Mouse (Mus musculus) forebrain, embryonic 14.5 days (tissue): ENCODE results near the gene Nono. TPM values are rescaled to one million over a fixed set of nuclear protein-coding genes. Genes with fewer than 3 reads are reported as not detected.
"Not testable (repeated sequence)": the region's sequence is repeated elsewhere in the genome, so short reads cannot be mapped to it uniquely, and the experiment has no call there.

Experiments used
- ATAC-seq: fragments of 200-750 bp; cut with Nextera tagmentation; 2 replicates; pipeline ENCODE4 v1.8.0; 2017; ENCODE audit warnings: mild to moderate bottlenecking, moderate library complexity
- DNase-seq: peaks from one replicate; pipeline ENCODE4 v3.0.0-alpha.2; 2015; ENCODE audit warnings: low spot score
- H3K27ac ChIP-seq: fragments of 300-500 bp; sonication (generic); 2 replicates; pipeline ENCODE4 v1.5.1; 2014; ENCODE audit warnings: low read depth, mild to moderate bottlenecking, control low read depth, low read length, moderate library complexity
- H3K27me3 ChIP-seq: fragments of 300-500 bp; sonication (generic); replicated peaks from 2 replicates; pipeline ENCODE4 v1.6.1; 2014; ENCODE audit warnings: low read length, control low read depth, mixed read lengths; ENCODE audit not compliant: control insufficient read depth, insufficient read depth
- H3K36me3 ChIP-seq: fragments of 300-500 bp; sonication (generic); 2 replicates; pipeline ENCODE4 v1.6.1; 2014; ENCODE audit warnings: low read length, control low read depth; ENCODE audit not compliant: control insufficient read depth, insufficient read depth
- H3K4me1 ChIP-seq: fragments of 300-500 bp; sonication (generic); 2 replicates; pipeline ENCODE4 v1.6.1; 2014; ENCODE audit warnings: antibody characterized with exemption, low read length, control low read depth; ENCODE audit not compliant: control insufficient read depth, insufficient read depth
- H3K4me2 ChIP-seq: fragments of 300-500 bp; sonication (generic); 2 replicates; pipeline ENCODE4 v1.6.1; 2014; ENCODE audit warnings: mild to moderate bottlenecking, control low read depth, low read length
- H3K4me3 ChIP-seq: fragments of 300-500 bp; sonication (generic); 2 replicates; pipeline ENCODE4 v1.5.1; 2014; ENCODE audit warnings: low read depth, low read length, control low read depth
- H3K9ac ChIP-seq: fragments of 300-500 bp; sonication (generic); 2 replicates; pipeline ENCODE4 v1.6.1; 2014; ENCODE audit warnings: mild to moderate bottlenecking, low read length, control low read depth, moderate library complexity
- H3K9me3 ChIP-seq: fragments of 300-500 bp; sonication (generic); replicated peaks from 2 replicates; pipeline ENCODE4 v1.6.1; 2016; ENCODE audit warnings: low read length, control low read depth, mixed read lengths; ENCODE audit not compliant: control insufficient read depth
- whole genome bisulfite sequencing: fragments of 180-500 bp; shearing (Covaris S2); extraction: QIAGEN DNeasy Blood & Tissue Kit; methylation state at CpG from one replicate; pipeline ENCODE4 v1.1.7; 2014; 5-methylcytosine and 5-hydroxymethylcytosine counted together
- polyA plus RNA-seq: library from polyadenylated mRNA; unstranded; fragments of >200 nt; fragmentation: Nextera tagmentation; extraction: Ambion mirVana; gene quantifications from 2 replicates; pipeline ENCODE4 v1.2.1, GENCODE M21; 2014

Nono gene
- polyA plus RNA-seq, 1 experiment from 2014 or later: 489 TPM

DNA sequence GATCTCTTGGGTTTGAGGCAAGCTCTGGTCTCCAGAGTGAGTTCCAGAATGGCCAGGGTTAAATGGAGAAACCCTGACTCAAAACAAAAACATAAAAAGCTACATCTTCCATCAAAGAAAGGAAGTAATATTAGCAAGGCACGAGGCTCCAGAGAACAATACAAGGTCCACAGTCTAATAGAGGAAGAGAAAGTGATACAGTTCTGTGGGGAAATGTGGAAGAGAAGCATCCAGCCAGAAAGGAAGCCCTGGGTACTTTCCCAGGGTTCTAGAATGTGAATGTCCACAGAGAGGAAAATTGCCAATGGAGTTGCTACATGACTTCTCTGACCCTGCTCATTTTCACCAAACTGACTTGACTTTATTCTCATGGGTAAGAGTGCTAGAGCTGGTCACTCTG, 22.0 kb downstream of the Nono start:
- Histone ChIP-seq H3K27me3 (no peaks in the 10 kb centered on the region), H3K4me2 (no peak overlapping the region), H3K9me3 (no peaks in the 10 kb centered on the region), H3K9ac (no peak overlapping the region), H3K4me1 (no peaks in the 10 kb centered on the region), H3K4me3 (no peak overlapping the region), H3K27ac (no peak overlapping the region), H3K36me3 (peaks cover 59% of the 10 kb centered on the region)
- 63% methylated on average over 1 of the region's 1 CpGs for WGBS
- DNase-seq: no peak
- no peak for ATAC-seq

GRCm38 (mm10) chrX:101451591-101451990, 22.5 kb downstream of the Nono start:
- ATAC-seq (no peak), DNase-seq (no peak)
- no peak overlapping the region for H3K4me3 ChIP-seq
- H3K27ac ChIP-seq: no peak overlapping the region
- no peaks in the 10 kb centered on the region for H3K4me1 ChIP-seq
- H3K27me3 ChIP-seq: no peaks in the 10 kb centered on the region
- H3K9ac ChIP-seq: no peak overlapping the region
- H3K9me3 ChIP-seq: no peaks in the 10 kb centered on the region
- peaks cover 55% of the 10 kb centered on the region for H3K36me3 ChIP-seq
- 81% methylated on average over 3 of the region's 3 CpGs for WGBS
- no peak overlapping the region for H3K4me2 ChIP-seq

- H3K27ac ChIP-seq: no peak overlapping the region
- no peaks in the 10 kb centered on the region for H3K4me1 ChIP-seq
- no peaks in the 10 kb centered on the region for H3K27me3 ChIP-seq
- DNase-seq (no peak), ATAC-seq (no peak)
- peaks cover 26% of the 10 kb centered on the region; the same call in 1 of the 2 replicates for H3K36me3 ChIP-seq
- no peak overlapping the region for H3K4me3 ChIP-seq
- H3K4me2 ChIP-seq: no peak overlapping the region
- no peaks in the 10 kb centered on the region for H3K9me3 ChIP-seq
- no peak overlapping the region for H3K9ac ChIP-seq
- WGBS: 95% methylated on average over 4 of the region's 4 CpGs
Measured at GRCm38 (mm10) chrX:101472202-101472601, 43.1 kb downstream of the Nono start.

DNA sequence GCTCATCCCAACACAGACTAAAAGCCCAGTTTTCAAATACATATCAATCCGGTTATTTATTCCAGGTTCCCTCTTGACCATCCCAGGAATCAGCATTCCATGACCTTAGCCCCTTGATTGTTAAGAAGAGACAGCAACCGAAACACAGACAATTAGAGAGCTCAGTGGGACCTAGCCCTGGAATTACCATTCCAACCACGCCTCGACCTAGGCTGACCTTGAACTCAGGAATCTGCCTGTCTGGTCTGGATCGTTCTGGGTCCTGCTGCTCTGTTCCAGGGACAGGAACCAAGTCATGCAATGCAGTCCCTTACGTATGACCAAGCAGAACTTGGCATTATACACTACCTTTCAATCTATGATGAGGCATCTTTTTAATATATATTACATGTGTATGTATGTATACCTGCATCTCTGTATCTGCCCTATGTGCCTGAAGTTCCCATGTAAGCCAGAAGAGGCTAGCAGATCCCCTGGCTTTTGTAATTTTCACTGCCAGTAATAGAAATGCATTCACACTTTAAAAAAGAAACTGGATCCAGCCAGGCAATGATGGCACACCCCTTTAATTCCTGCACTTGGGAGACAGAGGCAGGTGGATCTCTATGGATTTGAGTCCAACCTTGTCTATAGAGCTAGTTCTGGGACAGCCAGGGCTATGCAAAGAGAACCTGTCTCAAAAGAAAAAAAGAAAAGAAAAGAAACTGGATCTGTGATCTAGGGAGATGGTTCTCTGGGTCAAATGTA, 52.7 kb downstream of the Nono start:
- no peaks in the 10 kb centered on the region for H3K4me1 ChIP-seq
- no peak for ATAC-seq
- no peak overlapping the region for H3K9ac ChIP-seq
- no peaks in the 10 kb centered on the region for H3K36me3 ChIP-seq
- H3K9me3 ChIP-seq: no peaks in the 10 kb centered on the region
- no peak overlapping the region for H3K4me2 ChIP-seq
- H3K27ac ChIP-seq: no peak overlapping the region
- no peaks in the 10 kb centered on the region for H3K27me3 ChIP-seq
- 85% methylated on average over 6 of the region's 6 CpGs for WGBS
- H3K4me3 ChIP-seq: no peak overlapping the region
- no peak for DNase-seq

DNA sequence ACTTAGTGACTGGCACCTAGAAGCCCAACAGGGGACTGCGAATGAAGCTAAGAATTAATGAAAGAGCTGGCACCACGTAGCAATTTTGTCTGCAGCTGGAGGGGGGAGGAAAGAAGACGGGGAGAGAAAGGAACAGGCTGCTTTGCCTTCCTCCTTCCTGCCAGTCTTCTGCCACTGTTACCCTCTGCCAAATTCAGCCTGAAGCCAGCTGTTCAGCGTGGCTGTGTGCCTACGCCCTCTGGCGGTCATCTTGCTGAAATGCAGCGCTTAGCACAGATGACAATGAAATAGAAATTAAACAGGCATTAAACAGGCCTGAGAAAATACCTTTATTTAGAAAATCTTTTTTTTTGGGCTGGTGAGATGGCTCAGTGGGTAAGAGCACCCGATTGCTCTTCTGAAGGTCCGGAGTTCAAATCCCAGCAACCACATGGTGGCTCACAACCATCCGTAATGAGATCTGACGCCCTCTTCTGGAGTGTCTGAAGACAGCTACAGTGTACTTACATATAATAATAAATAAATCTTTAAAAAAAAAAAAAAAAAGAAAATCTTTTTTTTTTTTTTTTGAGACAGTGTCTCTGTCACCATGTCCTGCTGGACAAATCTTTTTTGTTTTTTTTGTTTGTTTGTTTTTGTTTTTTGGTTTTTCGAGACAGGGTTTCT, 57.5 kb downstream of the Nono start:
- H3K4me1 ChIP-seq, H3K36me3 ChIP-seq: not testable (repeated sequence)

More for the DNA sequence above, 57.5 kb downstream of the Nono start:
- H3K9me3 ChIP-seq, H3K9ac ChIP-seq, H3K4me3 ChIP-seq, H3K4me2 ChIP-seq, H3K27me3 ChIP-seq, H3K27ac ChIP-seq: not testable (repeated sequence)
- DNase-seq (peak; percentile 79), ATAC-seq (peak; percentile 77; the same call in 1 of the 2 replicates)
- WGBS: 19% methylated on average over 10 of the region's 12 CpGs

Other genes with a start within 250 kb of the Nono start
- 45.8 and 54.4 TPM in 2 replicates for gene Snx12, start 206.8 kb upstream of the Nono start, polyA plus RNA-seq
- 1.0 and 1.2 TPM in 2 replicates for gene Foxo4, start 174.8 kb upstream of the Nono start, polyA plus RNA-seq
- gene Gm614, start 165.3 kb upstream of the Nono start, polyA plus RNA-seq: not detected in 2 replicates
- gene Il2rg, start 161.1 kb upstream of the Nono start, polyA plus RNA-seq: 6.2 and 6.5 TPM in 2 replicates
- not detected in 2 replicates for gene Gm20489, start 160.3 kb upstream of the Nono start, polyA plus RNA-seq
- 24.7 and 25.0 TPM in 2 replicates for gene Med12, start 155.3 kb upstream of the Nono start, polyA plus RNA-seq
- gene Nlgn3, start 130.2 kb upstream of the Nono start, polyA plus RNA-seq: 55.3 and 75.0 TPM in 2 replicates
- gene Gjb1, start 52.9 kb upstream of the Nono start, polyA plus RNA-seq: 0.25 and 0.37 TPM in 2 replicates
- gene Zmym3, start 8.5 kb upstream of the Nono start, polyA plus RNA-seq: 44.4 and 53.4 TPM in 2 replicates
- gene Itgb1bp2, start 19.8 kb downstream of the Nono start, polyA plus RNA-seq: 0.88 and 1.1 TPM in 2 replicates
- 13.7 and 16.6 TPM in 2 replicates for gene Taf1, start 103.4 kb downstream of the Nono start, polyA plus RNA-seq
- 204 and 254 TPM in 2 replicates for gene Ogt, start 210.7 kb downstream of the Nono start, polyA plus RNA-seq